Mouse (Mus musculus) cerebellum, adult 2 months (tissue): ENCODE data around the gene Pnpla7.

Source experiments
- CTCF ChIP-seq: fragments of 200-500 bp; IDR thresholded peaks from 2 replicates; pipeline ENCODE4 v1.5.1; 2011; ENCODE audit warnings: low read depth, mild to moderate bottlenecking, control low read depth, low read length, moderate library complexity, borderline replicate concordance; ENCODE audit not compliant: insufficient read depth
- POLR2A ChIP-seq: fragments of 200-500 bp; IDR thresholded peaks from 2 replicates; pipeline ENCODE4 v1.6.1; 2011; ENCODE audit warnings: low read length, control low read depth, borderline replicate concordance; ENCODE audit not compliant: insufficient read depth

GRCm38 (mm10) chr2:25050921-25051320 is 75.1 kb downstream of the Pnpla7 start:
- TF ChIP-seq CTCF (no peak), POLR2A (no peak)
